Mouse (Mus musculus): ENCODE measurements around the gene Trp53inp2. TPM values are rescaled to one million over a fixed set of nuclear protein-coding genes. Genes with fewer than 3 reads are reported as not detected.
A peak's percentile ranks its signal among the peaks of the same experiment; 100 is the strongest.

Gene Trp53inp2
- polyA plus RNA-seq, 1 experiment: 15.1 TPM

GRCm38 (mm10) chr2:155356971-155357591 is 23.8 kb upstream of the Trp53inp2 start, which contains the start of gene Pigu:
Gene Pigu (minus strand): TSS chr2:155357430.
- under 1% methylated on average over 38 of the region's 38 CpGs for WGBS
- TF ChIP-seq CTCF (IDR thresholded peaks at IDR 0.05; ENCODE audit: control insufficient read depth, insufficient read depth, low read length): no peak
- TF ChIP-seq POLR2A (IDR thresholded peaks at IDR 0.05; ENCODE audit: borderline replicate concordance, control insufficient read depth, low read depth, low read length): peak; percentile 85; the same call in 1 of the 2 replicates
- peak within 1 kb of the TSS; percentile 64 for H3K27ac ChIP-seq (ENCODE audit: control insufficient read depth, insufficient read depth, low read depth, low read length, poor library complexity)
- H3K4me3 ChIP-seq (replicated peaks; ENCODE audit: control insufficient read depth, low read depth, low read length): peak within 1 kb of the TSS; percentile 99
- no peaks in the 10 kb centered on the region; the same call in 1 of the 2 replicates for H3K4me1 ChIP-seq (ENCODE audit: control insufficient read depth, insufficient read depth, low read length)

- WGBS: 24% methylated on average over 14 of the region's 14 CpGs
- TF ChIP-seq CTCF (IDR thresholded peaks at IDR 0.05; ENCODE audit: control insufficient read depth, insufficient read depth, low read length): no peak
- TF ChIP-seq POLR2A (IDR thresholded peaks at IDR 0.05; ENCODE audit: borderline replicate concordance, control insufficient read depth, low read depth, low read length): no peak
- Histone ChIP-seq H3K27ac (ENCODE audit: control insufficient read depth, insufficient read depth, low read depth, low read length, poor library complexity) (no peak overlapping the region), H3K4me3 (replicated peaks; ENCODE audit: control insufficient read depth, low read depth, low read length) (peak overlapping the region; percentile 51), H3K4me1 (ENCODE audit: control insufficient read depth, insufficient read depth, low read length) (no peaks in the 10 kb centered on the region; the same call in 1 of the 2 replicates)
These were observed 23.0 kb upstream of the Trp53inp2 start for GRCm38 (mm10) chr2:155357686-155358399.

GRCm38 (mm10) chr2:155367635-155368284 is 13.1 kb upstream of the Trp53inp2 start:
- Histone ChIP-seq H3K4me1 (ENCODE audit: control insufficient read depth, insufficient read depth, low read length) (peaks cover 2% of the 10 kb centered on the region; the same call in 1 of the 2 replicates), H3K4me3 (replicated peaks; ENCODE audit: control insufficient read depth, low read depth, low read length) (no peak overlapping the region), H3K27ac (ENCODE audit: control insufficient read depth, insufficient read depth, low read depth, low read length, poor library complexity) (peak overlapping the region; percentile 11; the same call in 1 of the 2 replicates)
- WGBS: 27% methylated on average over 7 of the region's 7 CpGs
- TF ChIP-seq CTCF (IDR thresholded peaks at IDR 0.05; ENCODE audit: control insufficient read depth, insufficient read depth, low read length): no peak
- no peak for TF ChIP-seq POLR2A (IDR thresholded peaks at IDR 0.05; ENCODE audit: borderline replicate concordance, control insufficient read depth, low read depth, low read length)

GRCm38 (mm10) chr2:155369333-155369883 is 11.5 kb upstream of the Trp53inp2 start:
- 27% methylated on average over 7 of the region's 7 CpGs for WGBS
- Histone ChIP-seq H3K4me1 (ENCODE audit: control insufficient read depth, insufficient read depth, low read length) (no peaks in the 10 kb centered on the region; the same call in 1 of the 2 replicates), H3K4me3 (replicated peaks; ENCODE audit: control insufficient read depth, low read depth, low read length) (no peak overlapping the region), H3K27ac (ENCODE audit: control insufficient read depth, insufficient read depth, low read depth, low read length, poor library complexity) (peak overlapping the region; percentile 64)
- no peak for TF ChIP-seq CTCF (IDR thresholded peaks at IDR 0.05; ENCODE audit: control insufficient read depth, insufficient read depth, low read length)
- TF ChIP-seq POLR2A (IDR thresholded peaks at IDR 0.05; ENCODE audit: borderline replicate concordance, control insufficient read depth, low read depth, low read length): no peak

GRCm38 (mm10) chr2:155372451-155372850 is 8.4 kb upstream of the Trp53inp2 start:
- no peak for TF ChIP-seq CTCF (IDR thresholded peaks at IDR 0.05; ENCODE audit: control insufficient read depth, insufficient read depth, low read length)
- no peak for TF ChIP-seq POLR2A (IDR thresholded peaks at IDR 0.05; ENCODE audit: borderline replicate concordance, control insufficient read depth, low read depth, low read length)
- no peak overlapping the region for H3K4me3 ChIP-seq (replicated peaks; ENCODE audit: control insufficient read depth, low read depth, low read length)
- H3K4me1 ChIP-seq (ENCODE audit: control insufficient read depth, insufficient read depth, low read length): no peaks in the 10 kb centered on the region; the same call in 1 of the 2 replicates
- no peak overlapping the region for H3K27ac ChIP-seq (ENCODE audit: control insufficient read depth, insufficient read depth, low read depth, low read length, poor library complexity)
- WGBS: 81% methylated on average over 4 of the region's 4 CpGs

GRCm38 (mm10) chr2:155373302-155373701 is 7.6 kb upstream of the Trp53inp2 start:
- H3K4me3 ChIP-seq (replicated peaks; ENCODE audit: control insufficient read depth, low read depth, low read length): no peak overlapping the region
- H3K27ac ChIP-seq (ENCODE audit: control insufficient read depth, insufficient read depth, low read depth, low read length, poor library complexity): no peak overlapping the region
- no peaks in the 10 kb centered on the region; the same call in 1 of the 2 replicates for H3K4me1 ChIP-seq (ENCODE audit: control insufficient read depth, insufficient read depth, low read length)
- TF ChIP-seq CTCF (IDR thresholded peaks at IDR 0.05; ENCODE audit: control insufficient read depth, insufficient read depth, low read length) (no peak), POLR2A (IDR thresholded peaks at IDR 0.05; ENCODE audit: borderline replicate concordance, control insufficient read depth, low read depth, low read length) (no peak)
- WGBS: 12% methylated on average over 1 of the region's 1 CpGs

- TF ChIP-seq POLR2A (IDR thresholded peaks at IDR 0.05; ENCODE audit: borderline replicate concordance, control insufficient read depth, low read depth, low read length) (no peak), CTCF (IDR thresholded peaks at IDR 0.05; ENCODE audit: control insufficient read depth, insufficient read depth, low read length) (no peak)
- H3K4me3 ChIP-seq (replicated peaks; ENCODE audit: control insufficient read depth, low read depth, low read length): no peak overlapping the region
- no peak overlapping the region for H3K27ac ChIP-seq (ENCODE audit: control insufficient read depth, insufficient read depth, low read depth, low read length, poor library complexity)
- WGBS: 37% methylated on average over 1 of the region's 1 CpGs
- H3K4me1 ChIP-seq (ENCODE audit: control insufficient read depth, insufficient read depth, low read length): no peaks in the 10 kb centered on the region; the same call in 1 of the 2 replicates
These were observed 7.0 kb upstream of the Trp53inp2 start for GRCm38 (mm10) chr2:155373886-155374285.

GRCm38 (mm10) chr2:155374521-155374920 is 6.3 kb upstream of the Trp53inp2 start:
- TF ChIP-seq CTCF (IDR thresholded peaks at IDR 0.05; ENCODE audit: control insufficient read depth, insufficient read depth, low read length) (no peak), POLR2A (IDR thresholded peaks at IDR 0.05; ENCODE audit: borderline replicate concordance, control insufficient read depth, low read depth, low read length) (no peak)
- Histone ChIP-seq H3K4me1 (ENCODE audit: control insufficient read depth, insufficient read depth, low read length) (no peaks in the 10 kb centered on the region; the same call in 1 of the 2 replicates), H3K27ac (ENCODE audit: control insufficient read depth, insufficient read depth, low read depth, low read length, poor library complexity) (no peak overlapping the region), H3K4me3 (replicated peaks; ENCODE audit: control insufficient read depth, low read depth, low read length) (no peak overlapping the region)

All from bone marrow, adult 2 months (tissue).